Mouse (Mus musculus) midbrain, postnatal 0 days (tissue): ENCODE results near the gene Srf. TPM values are rescaled to one million over a fixed set of nuclear protein-coding genes. Genes with fewer than 3 reads are reported as not detected.

Experiments
- ATAC-seq: fragments of 200-750 bp; cut with Nextera tagmentation; 2 replicates; pipeline ENCODE4 v1.8.0; 2017; ENCODE audit warnings: moderate number of reproducible peaks, mild to moderate bottlenecking, moderate TSS enrichment, moderate library complexity; ENCODE audit not compliant: low FRiP score
- DNase-seq: peaks from one replicate; pipeline ENCODE4 v3.0.0-alpha.2; 2015; ENCODE audit warnings: low spot score
- H3K27ac ChIP-seq: fragments of 300-500 bp; sonication (generic); 2 replicates; pipeline ENCODE4 v1.5.1; 2014; ENCODE audit warnings: low read depth, mild to moderate bottlenecking, low read length, mixed read lengths
- H3K27me3 ChIP-seq: fragments of 300-500 bp; sonication (generic); 2 replicates; pipeline ENCODE4 v1.6.1; 2014; ENCODE audit warnings: low read length, control low read depth, mixed read lengths; ENCODE audit not compliant: insufficient read depth
- H3K36me3 ChIP-seq: fragments of 300-500 bp; sonication (generic); 2 replicates; pipeline ENCODE4 v1.6.1; 2014; ENCODE audit warnings: low read length, control low read depth, mixed read lengths; ENCODE audit not compliant: insufficient read depth
- H3K4me1 ChIP-seq: fragments of 300-500 bp; sonication (generic); 2 replicates; pipeline ENCODE4 v1.6.1; 2014; ENCODE audit warnings: mild to moderate bottlenecking, control low read depth, antibody characterized with exemption, low read length, mixed read lengths; ENCODE audit not compliant: insufficient read depth
- H3K4me2 ChIP-seq: fragments of 300-500 bp; sonication (generic); 2 replicates; pipeline ENCODE4 v1.6.1; 2014; ENCODE audit warnings: low read depth, mild to moderate bottlenecking, low read length, mixed read lengths; ENCODE audit not compliant: poor library complexity, severe bottlenecking
- H3K4me3 ChIP-seq: fragments of 300-500 bp; sonication (generic); 2 replicates; pipeline ENCODE4 v1.5.1; 2014; ENCODE audit warnings: low read depth, mild to moderate bottlenecking, low read length, moderate library complexity
- H3K9ac ChIP-seq: fragments of 300-500 bp; sonication (generic); replicated peaks from 2 replicates; pipeline ENCODE4 v1.6.1; 2014; ENCODE audit warnings: mild to moderate bottlenecking, low read length, moderate library complexity, mixed read lengths; ENCODE audit not compliant: poor library complexity, severe bottlenecking
- H3K9me3 ChIP-seq: fragments of 300-500 bp; sonication (generic); 2 replicates; pipeline ENCODE4 v1.6.1; 2016; ENCODE audit warnings: low read length, control low read depth
- CTCF ChIP-seq: IDR thresholded peaks from 2 replicates; pipeline ENCODE4 v1.5.1; 2016; ENCODE audit warnings: antibody characterized with exemption, mild to moderate bottlenecking
- WGBS: fragments of 180-500 bp; shearing (Covaris S2); extraction: QIAGEN DNeasy Blood & Tissue Kit; methylation state at CpG from one replicate; pipeline ENCODE4 v1.1.7; 2014; 5-methylcytosine and 5-hydroxymethylcytosine counted together
- polyA plus RNA-seq: library from polyadenylated mRNA; unstranded; fragments of >200 nt; fragmentation: Nextera tagmentation; extraction: Ambion mirVana; gene quantifications from 2 replicates; pipeline ENCODE4 v1.2.1, GENCODE M21; 2015
- total RNA-seq: library from RNA; depleted of rRNA; stranded (reverse); fragments of >200 nt; gene quantifications from 2 replicates; pipeline ENCODE4 v1.2.3, GENCODE M21; 2014

Srf gene
- total and polyA plus RNA-seq, 2 experiments from 2014 or later, result 3.3 to 69.0 TPM

GRCm38 (mm10) chr17:46589635-46590314 is 33.8 kb upstream of the Srf start:
- no peaks in the 10 kb centered on the region for H3K9me3 ChIP-seq
- H3K36me3 ChIP-seq, result peaks cover 32% of the 10 kb centered on the region
- ATAC-seq (no peak), DNase-seq (no peak)
- H3K4me1 ChIP-seq, result no peaks in the 10 kb centered on the region
- no peak overlapping the region for H3K27ac ChIP-seq
- no peak overlapping the region for H3K4me3 ChIP-seq
- TF ChIP-seq CTCF, result 0 out of 2 replicates have a peak, but pooled peaks have one; percentile 5
- H3K27me3 ChIP-seq, result no peaks in the 10 kb centered on the region
- WGBS, result 90% methylated on average over 16 of the region's 16 CpGs
- no peak overlapping the region for H3K4me2 ChIP-seq
- no peak overlapping the region for H3K9ac ChIP-seq

DNA sequence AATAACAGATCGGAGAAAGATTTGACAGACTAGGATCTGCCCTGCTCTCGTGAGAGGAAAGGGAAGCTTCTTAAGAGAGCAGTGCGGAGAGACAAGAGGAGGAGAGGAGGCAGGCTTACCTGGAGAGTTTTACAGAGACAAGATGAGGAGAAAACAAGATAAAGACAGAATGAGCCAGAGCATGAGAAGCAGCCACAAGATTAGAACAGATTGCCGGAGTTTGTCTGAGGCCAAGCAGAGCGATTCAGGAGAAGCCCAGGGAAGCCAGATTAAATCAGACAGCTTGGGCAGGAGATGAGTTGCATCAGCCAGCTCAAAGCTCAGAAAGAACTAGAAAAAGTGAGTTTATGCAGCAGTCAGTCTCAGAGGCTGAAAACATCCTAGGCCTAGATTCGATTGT is 32.9 kb upstream of the Srf start:
- no peak for TF ChIP-seq CTCF
- no peak overlapping the region for H3K27ac ChIP-seq
- H3K4me1 ChIP-seq, result no peaks in the 10 kb centered on the region
- H3K9ac ChIP-seq, result no peak overlapping the region
- no peak for DNase-seq
- WGBS, result 91% methylated on average over 6 of the region's 6 CpGs
- H3K4me2 ChIP-seq, result no peak overlapping the region
- no peak overlapping the region for H3K4me3 ChIP-seq
- H3K9me3 ChIP-seq, result no peaks in the 10 kb centered on the region
- ATAC-seq, result no peak
- no peaks in the 10 kb centered on the region for H3K27me3 ChIP-seq
- peaks cover 32% of the 10 kb centered on the region for H3K36me3 ChIP-seq

GRCm38 (mm10) chr17:46588173-46588572 is 32.2 kb upstream of the Srf start:
- Histone ChIP-seq H3K4me3 (no peak overlapping the region), H3K27me3 (no peaks in the 10 kb centered on the region), H3K36me3 (peaks cover 32% of the 10 kb centered on the region), H3K4me1 (no peaks in the 10 kb centered on the region), H3K4me2 (no peak overlapping the region), H3K27ac (no peak overlapping the region), H3K9me3 (no peaks in the 10 kb centered on the region), H3K9ac (no peak overlapping the region)
- ATAC-seq (no peak), DNase-seq (no peak)
- 88% methylated on average over 9 of the region's 9 CpGs for WGBS
- no peak for TF ChIP-seq CTCF

DNA sequence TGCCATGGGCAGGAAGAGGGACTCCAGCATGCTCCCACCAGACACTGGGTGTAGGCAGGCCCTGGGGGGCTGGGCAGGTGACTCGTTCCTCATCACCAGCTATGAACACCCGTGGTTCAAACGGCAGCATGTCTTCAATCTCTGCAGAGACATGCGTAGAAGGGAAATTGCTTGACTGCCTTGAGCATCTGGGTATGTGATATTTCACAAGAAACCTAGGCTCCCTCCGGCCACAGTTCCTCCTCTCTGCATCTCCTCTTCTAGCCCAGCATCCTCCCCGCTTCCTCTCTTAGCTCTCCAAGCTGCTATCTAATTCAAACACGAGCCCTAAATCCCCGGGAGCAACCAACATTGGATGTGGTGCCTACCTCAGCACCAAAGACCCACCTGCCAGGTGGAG is 30.4 kb upstream of the Srf start:
- Histone ChIP-seq H3K27me3 (no peaks in the 10 kb centered on the region), H3K9ac (no peak overlapping the region), H3K4me3 (no peak overlapping the region), H3K9me3 (no peaks in the 10 kb centered on the region), H3K4me2 (no peak overlapping the region), H3K4me1 (no peaks in the 10 kb centered on the region), H3K36me3 (peaks cover 42% of the 10 kb centered on the region), H3K27ac (no peak overlapping the region)
- no peak for TF ChIP-seq CTCF
- 94% methylated on average over 8 of the region's 8 CpGs for WGBS
- DNase-seq, result no peak
- no peak for ATAC-seq

DNA sequence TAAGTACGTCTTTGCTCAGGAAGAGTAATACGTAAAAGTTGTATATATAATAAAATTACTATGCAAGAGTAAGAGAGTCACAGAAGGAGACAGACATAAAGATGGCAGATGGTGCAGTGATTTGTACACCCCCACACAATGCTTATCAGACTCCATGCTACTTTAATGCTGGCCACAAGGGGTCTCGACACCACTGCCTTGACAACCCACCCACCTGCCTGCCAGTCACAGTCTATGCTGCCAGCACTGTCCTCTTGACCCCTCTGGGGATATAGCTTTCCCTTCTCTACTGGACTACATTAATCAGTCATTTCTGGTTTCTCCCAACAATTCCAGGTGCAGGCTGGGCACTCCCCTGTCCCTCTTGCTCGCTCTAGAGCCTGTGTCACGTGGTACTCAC is 22.7 kb upstream of the Srf start:
- ATAC-seq, result 0 out of 2 replicates have a peak, but pooled peaks have one; percentile 52
- Histone ChIP-seq H3K36me3 (peaks cover 50% of the 10 kb centered on the region), H3K9ac (no peak overlapping the region), H3K27ac (no peak overlapping the region), H3K4me2 (no peak overlapping the region), H3K4me1 (no peaks in the 10 kb centered on the region), H3K4me3 (no peak overlapping the region), H3K9me3 (no peaks in the 10 kb centered on the region), H3K27me3 (no peaks in the 10 kb centered on the region)
- peak; percentile 51 for TF ChIP-seq CTCF
- DNase-seq, result peak; percentile 17
- WGBS, result 84% methylated on average over 5 of the region's 5 CpGs

DNA sequence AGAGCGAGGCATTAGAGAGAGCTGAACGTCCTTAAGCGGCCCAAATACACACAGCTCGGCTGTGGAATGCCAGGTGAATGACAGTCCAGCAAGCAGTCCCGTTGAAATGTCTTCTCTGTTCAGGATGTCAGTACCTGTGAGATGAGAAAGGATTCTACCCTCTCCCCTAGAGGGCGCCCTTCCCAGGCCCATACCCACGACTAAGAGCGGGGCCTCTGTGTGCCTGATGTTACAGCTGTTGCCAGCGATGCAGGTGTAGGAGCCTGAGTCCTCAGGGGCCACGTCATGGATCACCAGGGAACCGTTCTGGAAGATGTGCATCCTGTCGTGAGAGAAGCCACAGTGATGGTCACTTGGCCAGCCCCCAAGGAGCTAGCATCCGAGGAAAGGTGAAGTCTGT is 20.1 kb upstream of the Srf start:
- Histone ChIP-seq H3K4me1 (no peaks in the 10 kb centered on the region), H3K27ac (no peak overlapping the region), H3K4me2 (no peak overlapping the region), H3K9ac (no peak overlapping the region), H3K9me3 (no peaks in the 10 kb centered on the region), H3K27me3 (no peaks in the 10 kb centered on the region), H3K4me3 (no peak overlapping the region), H3K36me3 (peaks cover 53% of the 10 kb centered on the region)
- ATAC-seq, result no peak
- WGBS, result 90% methylated on average over 13 of the region's 13 CpGs
- no peak for DNase-seq
- peak; percentile 47 for TF ChIP-seq CTCF
